Mouse (Mus musculus): ENCODE results near the gene Ncam1. TPM values are rescaled to one million over a fixed set of nuclear protein-coding genes. Genes with fewer than 3 reads are reported as not detected.

Ncam1 gene
- total and polyA plus RNA-seq, 3 experiments: 0.08 TPM; not detected in 2

DNA sequence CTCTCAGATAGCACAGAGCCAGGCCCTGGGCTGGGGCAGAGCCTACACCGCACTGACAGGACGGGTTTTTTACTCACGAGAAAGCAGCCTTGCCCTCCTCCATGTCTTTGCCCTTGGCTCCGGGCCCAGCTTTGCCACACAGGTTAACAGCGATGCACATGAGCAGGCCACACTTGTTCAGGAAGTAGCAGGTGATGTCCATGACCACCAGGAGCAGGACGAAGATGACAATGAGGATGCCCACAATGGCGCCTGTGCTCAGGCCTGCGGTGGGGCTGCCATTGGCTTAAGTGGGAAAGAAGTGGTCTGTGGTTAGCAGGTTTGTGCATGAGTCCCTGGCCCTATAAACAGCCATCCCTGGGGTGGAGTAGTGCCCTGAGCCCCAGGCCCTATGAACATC is 289.1 kb downstream of the Ncam1 start:
- H3K27me3 ChIP-seq (replicated peaks): no peaks in the 10 kb centered on the region
- in situ Hi-C loops (cut with MboI; ENCODE audit: low pct_ligation_motif_present, low pct_unique_long_range_greater_than_20kb, low sequenced_read_pairs): no loop called here
- DNase-seq (ENCODE audit: extremely low read depth): no peak

GRCm38 (mm10) chr9:49509094-49509493 is 289.6 kb downstream of the Ncam1 start:
- no peak overlapping the region for H3K9ac ChIP-seq (ENCODE audit: insufficient read depth, low read depth)
- H3K36me3 ChIP-seq (replicated peaks in 1 of 2; ENCODE audit: control insufficient read depth in 1 of 2, insufficient read depth in 1 of 2, low read length in 1 of 2): no peaks in the 10 kb centered on the region
- in situ Hi-C loops (cut with MboI; ENCODE audit: low pct_ligation_motif_present, low pct_unique_long_range_greater_than_20kb, low sequenced_read_pairs) (no loop called here), dilution Hi-C loops (cut with MboI; ENCODE audit: extremely low pct_ligation_motif_present, extremely low pct_unique_long_range_greater_than_20kb, low sequenced_read_pairs) (no loop called here)
- no peaks in the 10 kb centered on the region for H3K79me2 ChIP-seq (replicated peaks; ENCODE audit: control insufficient read depth, extremely low read depth, insufficient read depth, poor library complexity, severe bottlenecking)
- H3K9me3 ChIP-seq (replicated peaks; ENCODE audit: low read length): no peaks in the 10 kb centered on the region
- H3K27me3 ChIP-seq (replicated peaks): no peaks in the 10 kb centered on the region
- no peak for DNase-seq (ENCODE audit: extremely low read depth)
- H3K27ac ChIP-seq (ENCODE audit: insufficient read depth, low read depth): no peak overlapping the region
- no peak overlapping the region for H3K4me2 ChIP-seq (ENCODE audit: insufficient read depth, low read depth, poor library complexity, severe bottlenecking)
- H3K4me1 ChIP-seq (ENCODE audit: control insufficient read depth in 1 of 2, insufficient read depth in 2 of 2): no peaks in the 10 kb centered on the region
- TF ChIP-seq RCOR1 (conservative IDR thresholded peaks at IDR 0.05; ENCODE audit: low read depth, low read length) (no peak), PAX5 (IDR thresholded peaks at IDR 0.05; ENCODE audit: low read length) (no peak), MYC (IDR thresholded peaks at IDR 0.05; ENCODE audit: low read depth, low read length) (no peak), ZC3H11A (IDR thresholded peaks at IDR 0.05; ENCODE audit: low read depth, low read length) (no peak), SMC3 (IDR thresholded peaks at IDR 0.05; ENCODE audit: low read depth, low read length) (no peak)
- H3K4me3 ChIP-seq (replicated peaks in 1 of 3; ENCODE audit: low read depth in 2 of 3, low read length in 2 of 3, poor library complexity in 1 of 3): no peak overlapping the region

More for the DNA sequence above, 289.1 kb downstream of the Ncam1 start:
- Histone ChIP-seq H3K27ac (ENCODE audit: insufficient read depth, low read depth) (no peak overlapping the region), H3K9me3 (replicated peaks; ENCODE audit: low read length) (no peaks in the 10 kb centered on the region), H3K4me3 (replicated peaks in 1 of 3; ENCODE audit: low read depth in 2 of 3, low read length in 2 of 3, poor library complexity in 1 of 3) (no peak overlapping the region), H3K9ac (ENCODE audit: insufficient read depth, low read depth) (no peak overlapping the region), H3K36me3 (replicated peaks in 1 of 2; ENCODE audit: control insufficient read depth in 1 of 2, insufficient read depth in 1 of 2, low read length in 1 of 2) (no peaks in the 10 kb centered on the region), H3K4me2 (ENCODE audit: insufficient read depth, low read depth, poor library complexity, severe bottlenecking) (no peak overlapping the region), H3K79me2 (replicated peaks; ENCODE audit: control insufficient read depth, extremely low read depth, insufficient read depth, poor library complexity, severe bottlenecking) (no peaks in the 10 kb centered on the region), H3K4me1 (ENCODE audit: control insufficient read depth in 1 of 2, insufficient read depth in 2 of 2) (no peaks in the 10 kb centered on the region)
- dilution Hi-C loops (cut with MboI; ENCODE audit: extremely low pct_ligation_motif_present, extremely low pct_unique_long_range_greater_than_20kb, low sequenced_read_pairs): no loop called here
- TF ChIP-seq POLR2A (IDR thresholded peaks at IDR 0.05; ENCODE audit: low read depth, low read length) (no peak), SIN3A (IDR thresholded peaks at IDR 0.05; ENCODE audit: low read length) (no peak), JUN (IDR thresholded peaks at IDR 0.05; ENCODE audit: insufficient read depth, low read depth, low read length) (no peak), MEF2A (IDR thresholded peaks at IDR 0.05; ENCODE audit: borderline replicate concordance, low read depth, low read length) (no peak)

- H3K9ac ChIP-seq (ENCODE audit: insufficient read depth, low read depth): no peak overlapping the region
- H3K79me2 ChIP-seq (replicated peaks; ENCODE audit: control insufficient read depth, extremely low read depth, insufficient read depth, poor library complexity, severe bottlenecking): no peaks in the 10 kb centered on the region
- dilution Hi-C loops (cut with MboI; ENCODE audit: extremely low pct_ligation_motif_present, extremely low pct_unique_long_range_greater_than_20kb, low sequenced_read_pairs) (no loop called here), in situ Hi-C loops (cut with MboI; ENCODE audit: low pct_ligation_motif_present, low pct_unique_long_range_greater_than_20kb, low sequenced_read_pairs) (no loop called here)
- H3K4me1 ChIP-seq (ENCODE audit: control insufficient read depth in 1 of 2, insufficient read depth in 2 of 2): no peaks in the 10 kb centered on the region
- H3K36me3 ChIP-seq (replicated peaks in 1 of 2; ENCODE audit: control insufficient read depth in 1 of 2, insufficient read depth in 1 of 2, low read length in 1 of 2): no peaks in the 10 kb centered on the region
- H3K4me2 ChIP-seq (ENCODE audit: insufficient read depth, low read depth, poor library complexity, severe bottlenecking): no peak overlapping the region
- no peaks in the 10 kb centered on the region for H3K27me3 ChIP-seq (replicated peaks)
- TF ChIP-seq RAD21 (IDR thresholded peaks at IDR 0.05; ENCODE audit: low read depth, low read length): peak; percentile 58
- TF ChIP-seq USF1 (IDR thresholded peaks at IDR 0.05; ENCODE audit: low read depth, low read length): no peak
- peak; percentile 15 to 60; a peak in 2 of 4 replicates for TF ChIP-seq CTCF (conservative IDR thresholded peaks at IDR 0.05 in 1 of 2, IDR thresholded peaks at IDR 0.05 in 1 of 2; ENCODE audit: low read depth in 2 of 2, low read length in 2 of 2)
- TF ChIP-seq SMC3 (IDR thresholded peaks at IDR 0.05; ENCODE audit: low read depth, low read length): peak; percentile 37
- no peak overlapping the region for H3K4me3 ChIP-seq (replicated peaks in 1 of 3; ENCODE audit: low read depth in 2 of 3, low read length in 2 of 3, poor library complexity in 1 of 3)
- no peaks in the 10 kb centered on the region for H3K9me3 ChIP-seq (replicated peaks; ENCODE audit: low read length)
- peak; percentile 23 for DNase-seq (ENCODE audit: extremely low read depth)
- no peak overlapping the region for H3K27ac ChIP-seq (ENCODE audit: insufficient read depth, low read depth)
Measured at GRCm38 (mm10) chr9:49507829-49508585, 290.7 kb downstream of the Ncam1 start.
